Mouse (Mus musculus): Measurements from ENCODE around the gene Il12b. TPM values are rescaled to one million over a fixed set of nuclear protein-coding genes. Genes with fewer than 3 reads are reported as not detected.

Il12b gene
- polyA plus RNA-seq, 1 experiment from 2014 or later, result not detected

DNA sequence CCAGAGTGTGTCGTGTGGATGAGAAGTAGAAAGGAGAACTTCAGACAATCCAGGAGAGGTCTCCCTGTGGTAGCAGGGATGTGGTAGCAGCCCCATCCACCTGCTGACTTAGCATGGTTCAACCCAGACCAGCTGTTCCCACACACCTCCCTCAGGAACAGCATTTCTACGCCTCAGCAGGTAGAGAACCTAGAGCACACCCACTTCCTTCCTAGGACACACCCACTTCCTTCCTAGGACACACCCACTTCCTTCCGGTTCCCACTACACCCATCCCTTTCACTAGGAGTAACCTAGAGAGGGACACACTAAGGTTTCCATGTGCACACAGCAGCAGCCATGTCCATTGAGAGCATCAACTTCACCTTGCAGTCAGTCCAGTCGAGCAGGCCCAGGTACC is 4.5 kb upstream of the Il12b start:
- TF ChIP-seq EP300 (optimal IDR thresholded peaks at IDR 0.05) (no peak), CTCF (IDR thresholded peaks at IDR 0.05; ENCODE audit: low read depth) (no peak)
- Histone ChIP-seq H3K9ac (ENCODE audit: low read length) (no peak overlapping the region), H3K9me3 (ENCODE audit: control insufficient read depth, low read length) (no peaks in the 10 kb centered on the region), H3K4me1 (replicated peaks; ENCODE audit: control insufficient read depth, insufficient read depth) (no peaks in the 10 kb centered on the region), H3K4me3 (ENCODE audit: low read depth, low read length) (no peak overlapping the region), H3K4me2 (replicated peaks; ENCODE audit: low read depth) (no peak overlapping the region), H3K27ac (replicated peaks) (no peak overlapping the region), H3K27me3 (ENCODE audit: control insufficient read depth, insufficient read depth, low read length) (no peaks in the 10 kb centered on the region), H3K36me3 (ENCODE audit: control insufficient read depth, insufficient read depth, low read length) (no peaks in the 10 kb centered on the region)
- WGBS, result 83% methylated on average over 4 of the region's 4 CpGs
- ATAC-seq (ENCODE audit: low FRiP score, low TSS enrichment) (no peak), DNase-seq (ENCODE audit: low spot score) (no peak)

DNA sequence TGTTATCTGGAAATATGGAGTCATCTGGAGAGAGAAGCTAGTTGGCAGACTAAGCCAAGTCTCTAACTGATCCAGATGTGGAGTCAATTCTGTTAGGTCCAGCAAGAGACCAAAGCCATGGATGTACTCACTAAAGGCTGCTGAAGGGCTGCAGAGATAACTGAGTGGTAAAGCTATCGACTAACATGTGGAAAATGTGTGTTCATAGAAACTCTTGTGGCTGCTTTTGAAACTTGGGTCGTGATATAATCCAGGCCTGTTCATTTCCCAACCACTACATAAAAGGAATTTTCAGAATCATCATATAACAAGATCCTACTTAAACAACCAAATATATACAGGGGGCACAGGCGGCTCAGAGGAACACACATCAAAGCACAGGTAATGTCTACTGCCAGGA is 2.3 kb upstream of the Il12b start:
- WGBS, result 54% methylated on average over 3 of the region's 3 CpGs
- Histone ChIP-seq H3K4me3 (ENCODE audit: low read depth, low read length) (no peak overlapping the region), H3K4me1 (replicated peaks; ENCODE audit: control insufficient read depth, insufficient read depth) (no peaks in the 10 kb centered on the region), H3K27me3 (ENCODE audit: control insufficient read depth, insufficient read depth, low read length) (no peaks in the 10 kb centered on the region), H3K9me3 (ENCODE audit: control insufficient read depth, low read length) (no peaks in the 10 kb centered on the region), H3K36me3 (ENCODE audit: control insufficient read depth, insufficient read depth, low read length) (no peaks in the 10 kb centered on the region), H3K4me2 (replicated peaks; ENCODE audit: low read depth) (no peak overlapping the region), H3K27ac (replicated peaks) (no peak overlapping the region), H3K9ac (ENCODE audit: low read length) (no peak overlapping the region)
- TF ChIP-seq EP300 (optimal IDR thresholded peaks at IDR 0.05) (no peak), CTCF (IDR thresholded peaks at IDR 0.05; ENCODE audit: low read depth) (no peak)
- DNase-seq (ENCODE audit: low spot score) (no peak), ATAC-seq (ENCODE audit: low FRiP score, low TSS enrichment) (no peak)

DNA sequence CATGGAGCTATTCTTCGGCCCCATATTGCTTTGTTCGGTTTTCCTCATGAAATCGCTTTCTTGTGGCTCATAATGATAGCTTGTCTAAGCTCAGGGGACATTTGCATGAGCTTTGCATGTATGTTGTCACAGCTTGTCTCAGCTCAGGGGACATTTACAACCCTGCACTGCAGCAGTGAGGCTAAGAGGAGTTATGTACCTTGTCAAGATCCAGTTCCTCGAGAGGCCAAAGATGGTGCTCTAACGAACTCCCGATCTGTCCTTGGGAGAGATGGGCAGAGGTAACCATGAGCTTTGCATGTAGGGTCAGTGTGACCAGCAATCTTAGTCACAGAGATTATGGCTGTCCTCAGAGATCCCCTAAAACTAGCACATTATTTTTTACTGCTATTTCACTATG is 1.5 kb upstream of the Il12b start:
- no peaks in the 10 kb centered on the region for H3K9me3 ChIP-seq (ENCODE audit: control insufficient read depth, low read length)
- DNase-seq (ENCODE audit: low spot score), result no peak
- H3K27me3 ChIP-seq (ENCODE audit: control insufficient read depth, insufficient read depth, low read length), result no peaks in the 10 kb centered on the region
- H3K36me3 ChIP-seq (ENCODE audit: control insufficient read depth, insufficient read depth, low read length), result no peaks in the 10 kb centered on the region
- no peaks in the 10 kb centered on the region for H3K4me1 ChIP-seq (replicated peaks; ENCODE audit: control insufficient read depth, insufficient read depth)
- H3K4me3 ChIP-seq (ENCODE audit: low read depth, low read length), result no peak overlapping the region
- no peak for ATAC-seq (ENCODE audit: low FRiP score, low TSS enrichment)
- 76% methylated on average over 6 of the region's 6 CpGs for WGBS
- no peak overlapping the region; the same call in 1 of the 2 replicates for H3K4me2 ChIP-seq (replicated peaks; ENCODE audit: low read depth)
- no peak overlapping the region for H3K27ac ChIP-seq (replicated peaks)
- no peak overlapping the region for H3K9ac ChIP-seq (ENCODE audit: low read length)
- TF ChIP-seq EP300 (optimal IDR thresholded peaks at IDR 0.05) (no peak), CTCF (IDR thresholded peaks at IDR 0.05; ENCODE audit: low read depth) (no peak)

DNA sequence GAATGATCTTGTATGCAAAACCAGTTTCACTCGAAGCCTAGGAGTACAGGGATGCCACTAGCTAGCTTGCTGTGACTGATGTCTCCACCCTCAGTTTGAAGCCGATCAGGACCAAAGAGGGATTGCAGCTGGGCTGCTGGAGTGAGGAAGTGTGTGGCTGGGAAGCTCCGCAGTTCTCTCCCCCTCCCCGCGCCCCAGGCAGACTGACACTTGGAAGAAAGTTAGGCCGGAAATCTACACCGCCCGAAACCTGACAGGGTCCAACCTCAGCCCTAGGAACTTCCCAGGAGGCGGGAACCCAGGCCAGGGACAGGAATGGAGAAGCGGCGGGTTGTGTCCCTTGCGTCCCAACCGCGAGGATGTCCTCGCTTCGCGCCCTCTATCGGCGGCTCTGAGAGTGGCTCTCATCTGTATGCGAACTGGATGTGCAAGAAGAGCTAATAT is 1.1 kb upstream of the Il12b start:
- peak overlapping the region; percentile 55 for H3K4me2 ChIP-seq (replicated peaks; ENCODE audit: low read depth)
- no peaks in the 10 kb centered on the region for H3K4me1 ChIP-seq (replicated peaks; ENCODE audit: control insufficient read depth, insufficient read depth)
- H3K27me3 ChIP-seq (ENCODE audit: control insufficient read depth, insufficient read depth, low read length), result no peaks in the 10 kb centered on the region
- H3K36me3 ChIP-seq (ENCODE audit: control insufficient read depth, insufficient read depth, low read length), result no peaks in the 10 kb centered on the region
- no peak overlapping the region for H3K27ac ChIP-seq (replicated peaks)
- TF ChIP-seq EP300 (optimal IDR thresholded peaks at IDR 0.05) (no peak), CTCF (IDR thresholded peaks at IDR 0.05; ENCODE audit: low read depth) (peak; percentile 82)
- H3K4me3 ChIP-seq (ENCODE audit: low read depth, low read length), result peak overlapping the region; percentile 31
- peak; percentile 73 for DNase-seq (ENCODE audit: low spot score)
- ATAC-seq (ENCODE audit: low FRiP score, low TSS enrichment), result peak; percentile 45; the same call in 1 of the 2 replicates
- 2% methylated on average over 20 of the region's 20 CpGs for WGBS
- no peak overlapping the region for H3K9ac ChIP-seq (ENCODE audit: low read length)
- no peaks in the 10 kb centered on the region for H3K9me3 ChIP-seq (ENCODE audit: control insufficient read depth, low read length)

DNA sequence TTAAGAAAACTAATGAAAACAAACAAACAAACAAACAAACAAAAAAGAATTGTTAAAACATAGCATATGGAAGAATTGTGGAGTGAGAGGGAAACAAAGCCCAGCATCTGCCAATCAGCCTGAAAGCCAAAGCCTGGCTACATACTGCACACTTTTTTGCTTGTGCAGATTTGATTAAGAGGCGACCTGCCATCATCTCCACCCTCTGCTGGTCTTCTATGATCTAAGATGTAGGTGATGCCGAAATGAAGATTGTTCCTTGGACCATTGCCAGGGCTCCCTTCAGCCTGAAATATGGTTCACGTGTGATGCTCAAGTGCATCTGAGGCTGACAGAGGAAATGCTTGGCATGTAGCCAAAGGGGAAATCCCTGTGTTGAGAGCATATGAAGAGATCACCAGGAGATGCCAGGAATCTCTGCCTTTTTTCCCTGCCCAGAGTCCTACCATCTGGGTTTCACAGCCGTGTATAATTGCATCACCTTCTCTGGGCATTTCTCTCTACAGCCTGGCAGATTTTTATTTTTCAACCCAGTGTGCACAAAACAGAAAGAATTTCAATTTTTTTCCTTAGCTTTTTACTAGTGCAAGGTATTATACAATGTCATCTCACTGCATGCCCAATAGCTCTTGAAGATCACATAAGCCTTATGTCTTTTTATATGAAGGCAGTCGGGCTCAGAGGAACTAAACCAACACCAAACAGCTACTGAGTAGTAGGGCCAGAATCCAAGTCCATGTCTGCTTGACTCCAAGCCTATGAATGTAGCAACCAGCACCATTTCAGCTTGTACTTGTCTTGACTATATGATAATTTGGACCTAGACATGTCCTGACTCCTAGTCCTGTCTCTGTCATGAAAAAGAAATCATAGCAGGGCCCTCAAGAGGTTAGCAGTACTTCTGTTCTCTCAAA is 2.0 kb downstream of the Il12b start:
- TF ChIP-seq EP300 (optimal IDR thresholded peaks at IDR 0.05), result no peak
- no peak for TF ChIP-seq CTCF (IDR thresholded peaks at IDR 0.05; ENCODE audit: low read depth)
- Histone ChIP-seq H3K9me3 (ENCODE audit: control insufficient read depth, low read length) (no peaks in the 10 kb centered on the region), H3K4me1 (replicated peaks; ENCODE audit: control insufficient read depth, insufficient read depth) (no peaks in the 10 kb centered on the region), H3K27ac (replicated peaks) (no peak overlapping the region), H3K4me3 (ENCODE audit: low read depth, low read length) (no peak overlapping the region), H3K27me3 (ENCODE audit: control insufficient read depth, insufficient read depth, low read length) (no peaks in the 10 kb centered on the region), H3K4me2 (replicated peaks; ENCODE audit: low read depth) (no peak overlapping the region), H3K9ac (ENCODE audit: low read length) (no peak overlapping the region), H3K36me3 (ENCODE audit: control insufficient read depth, insufficient read depth, low read length) (no peaks in the 10 kb centered on the region)
- ATAC-seq (ENCODE audit: low FRiP score, low TSS enrichment), result no peak
- WGBS, result 39% methylated on average over 5 of the region's 5 CpGs
- DNase-seq (ENCODE audit: low spot score), result no peak

DNA sequence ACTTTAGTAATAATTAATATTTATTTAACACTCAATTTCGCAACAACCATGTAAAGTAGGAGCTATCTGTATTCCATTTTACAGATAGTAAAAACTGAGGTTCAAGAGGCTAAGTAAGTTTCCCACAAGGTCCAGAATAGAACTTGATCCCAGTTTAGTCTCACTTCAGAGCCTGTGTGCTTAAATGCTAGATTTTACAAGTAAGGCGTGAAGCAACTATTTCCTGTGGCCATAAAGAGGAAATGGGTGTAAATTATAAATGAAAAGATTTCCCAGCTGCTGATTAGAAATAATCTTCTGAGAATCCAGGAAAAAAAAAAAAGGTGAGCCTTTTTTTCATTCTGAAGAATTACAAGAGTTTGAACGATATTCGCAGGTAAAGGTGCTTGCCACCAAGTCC is 5.2 kb downstream of the Il12b start:
- no peak overlapping the region for H3K9ac ChIP-seq (ENCODE audit: low read length)
- no peak overlapping the region for H3K4me2 ChIP-seq (replicated peaks; ENCODE audit: low read depth)
- DNase-seq (ENCODE audit: low spot score) (no peak), ATAC-seq (ENCODE audit: low FRiP score, low TSS enrichment) (no peak)
- TF ChIP-seq EP300 (optimal IDR thresholded peaks at IDR 0.05), result no peak
- TF ChIP-seq CTCF (IDR thresholded peaks at IDR 0.05; ENCODE audit: low read depth), result no peak
- no peaks in the 10 kb centered on the region for H3K4me1 ChIP-seq (replicated peaks; ENCODE audit: control insufficient read depth, insufficient read depth)
- no peaks in the 10 kb centered on the region for H3K27me3 ChIP-seq (ENCODE audit: control insufficient read depth, insufficient read depth, low read length)
- no peaks in the 10 kb centered on the region for H3K9me3 ChIP-seq (ENCODE audit: control insufficient read depth, low read length)
- WGBS, result 83% methylated on average over 4 of the region's 4 CpGs
- H3K4me3 ChIP-seq (ENCODE audit: low read depth, low read length), result no peak overlapping the region
- H3K27ac ChIP-seq (replicated peaks), result no peak overlapping the region
- H3K36me3 ChIP-seq (ENCODE audit: control insufficient read depth, insufficient read depth, low read length), result no peaks in the 10 kb centered on the region
